Mouse (Mus musculus) heart, adult 2 months (tissue): Measurements from ENCODE around the gene Shtn1. TPM values are rescaled to one million over a fixed set of nuclear protein-coding genes. Genes with fewer than 3 reads are reported as not detected.

Experiments used
- DNase-seq, 2 experiments: peaks; one replicate each; pipeline ENCODE4 v3.0.0; 2021
- H3K27ac ChIP-seq: fragments of 200-600 bp; 2 replicates; pipeline ENCODE4 v1.8.1; 2022
- H3K27me3 ChIP-seq: fragments of 200-500 bp; 2 replicates; pipeline ENCODE4 v1.6.1; 2012; ENCODE audit warnings: mild to moderate bottlenecking, low read length, inconsistent platforms, mixed read lengths; ENCODE audit not compliant: control insufficient read depth, insufficient read depth
- H3K36me3 ChIP-seq: fragments of 200-500 bp; 2 replicates; pipeline ENCODE4 v1.6.1; 2012; ENCODE audit warnings: low read length, inconsistent platforms; ENCODE audit not compliant: control insufficient read depth, insufficient read depth
- H3K4me1 ChIP-seq: fragments of 200-500 bp; 2 replicates; pipeline ENCODE4 v1.6.1; 2011; ENCODE audit warnings: low read length; ENCODE audit not compliant: control insufficient read depth, insufficient read depth
- H3K4me3 ChIP-seq: fragments of 200-600 bp; 2 replicates; pipeline ENCODE4 v1.8.1; 2022
- H3K79me2 ChIP-seq: fragments of 200-500 bp; replicated peaks from 2 replicates; pipeline ENCODE4 v1.6.1; 2012; ENCODE audit warnings: mild to moderate bottlenecking, inconsistent platforms, low read length, moderate library complexity, mixed read lengths; ENCODE audit not compliant: control insufficient read depth, insufficient read depth
- H3K9ac ChIP-seq: fragments of 200-500 bp; 2 replicates; pipeline ENCODE4 v1.6.1; 2012; ENCODE audit warnings: low read depth, mild to moderate bottlenecking, control low read depth, inconsistent platforms, low read length, mixed read lengths
- CTCF ChIP-seq: fragments of 200-600 bp; IDR thresholded peaks from 2 replicates; pipeline ENCODE4 v1.8.1; 2022; ENCODE audit warnings: antibody characterized with exemption, mild to moderate bottlenecking, moderate library complexity
- EP300 ChIP-seq: fragments of 200-500 bp; IDR thresholded peaks from 2 replicates; pipeline ENCODE4 v1.6.1; 2011; ENCODE audit warnings: low read depth, low read length, control low read depth; ENCODE audit not compliant: insufficient read depth
- POLR2A ChIP-seq: fragments of 200-500 bp; IDR thresholded peaks from 2 replicates; pipeline ENCODE4 v1.6.1; 2011; ENCODE audit warnings: mild to moderate bottlenecking, low read depth, low read length, control low read depth; ENCODE audit not compliant: insufficient read depth
- WGBS: fragments of 180-500 bp; shearing (Covaris S2); methylation state at CpG from one replicate; pipeline ENCODE4 v1.1.7; 2018; 5-methylcytosine and 5-hydroxymethylcytosine counted together
- intact Hi-C: fragments of 180-260 bp; cut with DNase I; formaldehyde crosslinking; loops from one replicate; pipeline ENCODE4 v1.15.1; 2025
- long read RNA-seq: library from polyadenylated mRNA; stranded (forward); transcript quantifications from one replicate; pipeline ENCODE4 v2.0.0, GENCODE M21; 2021
- polyA plus RNA-seq: library from polyadenylated mRNA; depleted of rRNA; stranded (reverse); fragments of >200 nt; gene quantifications from 2 replicates; pipeline ENCODE4 v1.2.3, GENCODE M21; 2012; rRNA removed
- total RNA-seq, 2 experiments: library from RNA; stranded (reverse); gene quantifications; 2 replicates each; pipeline ENCODE4 v1.2.3; 2021

The Shtn1 gene
- 1 to 10 TPM; 2.3 to 2.4 TPM for total RNA-seq
- 0.90 and 1.3 TPM in 2 replicates for polyA plus RNA-seq
- long read RNA-seq: 0 reads

DNA sequence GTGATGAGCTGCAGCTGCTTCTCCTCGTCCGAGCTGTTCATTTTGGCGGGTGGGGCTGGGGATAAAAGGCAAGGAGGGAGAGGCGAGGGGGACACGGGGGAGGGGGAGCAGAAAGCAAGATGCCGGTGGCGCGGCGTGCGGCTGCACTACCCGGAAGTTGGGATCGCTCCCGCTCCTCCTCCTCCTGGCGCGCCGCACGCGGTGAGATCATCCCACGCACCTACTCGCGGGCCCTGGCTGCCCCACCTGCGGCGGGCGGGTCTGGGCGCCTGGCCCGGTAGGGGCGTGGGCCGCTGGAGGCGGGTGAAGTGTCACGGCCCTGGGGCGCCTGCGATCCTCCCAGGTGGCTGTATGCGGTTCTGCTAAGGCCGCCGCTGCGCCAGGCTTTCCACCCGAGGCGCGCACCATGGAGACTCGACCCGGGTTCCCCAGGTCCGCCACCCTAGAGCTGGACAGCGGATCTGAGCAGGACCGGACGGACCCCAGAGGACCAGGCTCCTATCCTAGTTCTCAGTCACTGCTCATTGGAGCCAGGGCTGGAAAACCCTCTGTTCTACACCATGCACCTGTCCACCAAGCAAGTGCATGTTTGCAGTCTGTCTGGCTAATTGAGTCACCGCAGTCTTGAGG, at the start of gene Shtn1:
Gene Shtn1, minus strand, starts transcription at position 629 of the 630 bp plus-strand sequence.
- no peaks in the 10 kb centered on the region for H3K79me2 ChIP-seq
- peak within 1 kb of the TSS; percentile 51 for H3K4me3 ChIP-seq
- no peaks in the 10 kb centered on the region for H3K36me3 ChIP-seq
- no peaks in the 10 kb centered on the region for H3K4me1 ChIP-seq
- WGBS: under 1% methylated on average over 45 of the region's 46 CpGs
- intact Hi-C loops: no loop called here
- H3K27ac ChIP-seq: no peak within 1 kb of the TSS
- TF ChIP-seq POLR2A: no peak
- no peak for TF ChIP-seq CTCF
- TF ChIP-seq EP300: no peak
- DNase-seq: peak; percentile 60 to 67
- H3K9ac ChIP-seq: peak within 1 kb of the TSS; percentile 53
- peaks cover 3% of the 10 kb centered on the region; the same call in 1 of the 2 replicates for H3K27me3 ChIP-seq

DNA sequence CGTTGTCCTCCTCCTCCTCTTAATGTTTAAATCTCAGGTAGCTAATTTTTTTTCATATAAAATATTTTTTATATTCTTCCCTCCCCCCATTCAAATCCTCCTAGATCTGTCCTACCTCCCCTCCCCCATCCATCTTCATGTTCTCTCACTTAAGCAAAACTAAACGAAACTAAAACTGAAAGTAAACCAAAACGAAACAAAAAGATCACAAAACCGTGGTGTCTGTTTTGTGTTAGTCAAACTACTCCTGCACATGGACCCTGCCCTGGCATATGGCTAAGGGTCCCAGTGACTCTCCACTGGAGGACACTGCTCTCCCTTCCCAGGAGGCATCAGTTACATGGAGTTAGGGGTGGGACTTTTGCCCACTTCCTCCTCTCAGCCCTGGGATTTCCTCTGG, 38.3 kb upstream of the Shtn1 start:
- WGBS: 51% methylated on average over 4 of the region's 4 CpGs

DNA sequence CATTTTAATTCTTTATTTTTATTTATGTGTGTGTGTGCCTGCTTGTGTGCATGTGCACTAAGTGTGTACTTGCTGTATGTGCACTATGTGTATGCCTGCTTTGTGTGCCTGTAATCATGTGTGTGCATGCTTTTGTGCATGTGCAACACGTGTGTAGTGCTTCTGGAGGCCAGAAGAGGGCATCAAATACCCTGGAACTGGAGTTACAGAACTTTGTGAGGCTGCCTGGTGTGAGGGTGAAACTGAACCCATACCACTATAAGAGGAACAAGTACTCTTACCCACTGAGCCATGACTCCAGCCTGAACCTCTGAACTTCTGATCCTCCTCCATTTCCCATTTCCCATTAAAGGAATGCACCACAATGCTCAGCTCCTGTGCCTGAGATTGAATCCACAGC, 34.0 kb upstream of the Shtn1 start:
- H3K36me3 ChIP-seq: no peaks in the 10 kb centered on the region
- DNase-seq: no peak
- intact Hi-C loops: no loop called here
- no peaks in the 10 kb centered on the region for H3K79me2 ChIP-seq
- H3K9ac ChIP-seq: no peak overlapping the region
- no peaks in the 10 kb centered on the region for H3K4me1 ChIP-seq
- 38% methylated on average over 1 of the region's 1 CpGs for WGBS
- no peak overlapping the region for H3K27ac ChIP-seq
- no peak overlapping the region for H3K4me3 ChIP-seq
- TF ChIP-seq POLR2A: no peak
- TF ChIP-seq CTCF: no peak
- no peak for TF ChIP-seq EP300
- no peaks in the 10 kb centered on the region for H3K27me3 ChIP-seq

More for the DNA sequence above, 38.3 kb upstream of the Shtn1 start:
- H3K4me3 ChIP-seq: no peak overlapping the region
- no peak for DNase-seq
- H3K4me1 ChIP-seq: no peaks in the 10 kb centered on the region
- intact Hi-C loops: no loop called here
- H3K36me3 ChIP-seq: no peaks in the 10 kb centered on the region
- H3K27me3 ChIP-seq: no peaks in the 10 kb centered on the region
- H3K27ac ChIP-seq: no peak overlapping the region
- no peak overlapping the region for H3K9ac ChIP-seq
- H3K79me2 ChIP-seq: no peaks in the 10 kb centered on the region
- no peak for TF ChIP-seq POLR2A
- TF ChIP-seq EP300: no peak

DNA sequence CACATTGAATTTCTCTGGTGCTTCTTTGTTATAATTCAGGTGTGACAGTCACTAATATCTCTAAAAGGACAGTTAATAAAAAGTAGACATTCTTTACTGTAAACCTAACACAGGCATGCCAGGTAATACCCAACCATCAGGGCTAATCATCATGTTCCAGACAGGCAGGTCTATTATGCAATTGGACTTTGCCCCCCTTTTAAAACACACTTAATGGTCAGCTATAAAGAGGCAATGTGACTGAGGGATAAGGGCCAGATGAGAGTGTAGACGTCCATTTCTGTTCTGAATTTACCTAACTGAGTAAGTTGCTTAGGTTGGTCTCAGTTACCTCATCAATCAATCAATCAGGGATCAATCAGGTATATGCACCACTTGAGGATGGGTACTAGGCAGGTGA, 22.4 kb upstream of the Shtn1 start:
- no peak for DNase-seq
- Histone ChIP-seq H3K79me2 (no peaks in the 10 kb centered on the region), H3K4me3 (no peak overlapping the region), H3K36me3 (no peaks in the 10 kb centered on the region), H3K27ac (no peak overlapping the region), H3K27me3 (no peaks in the 10 kb centered on the region), H3K9ac (no peak overlapping the region), H3K4me1 (no peaks in the 10 kb centered on the region)
- TF ChIP-seq CTCF: no peak
- no peak for TF ChIP-seq POLR2A
- TF ChIP-seq EP300: no peak
- intact Hi-C loops: no loop called here
- WGBS: 43% methylated on average over 1 of the region's 1 CpGs

DNA sequence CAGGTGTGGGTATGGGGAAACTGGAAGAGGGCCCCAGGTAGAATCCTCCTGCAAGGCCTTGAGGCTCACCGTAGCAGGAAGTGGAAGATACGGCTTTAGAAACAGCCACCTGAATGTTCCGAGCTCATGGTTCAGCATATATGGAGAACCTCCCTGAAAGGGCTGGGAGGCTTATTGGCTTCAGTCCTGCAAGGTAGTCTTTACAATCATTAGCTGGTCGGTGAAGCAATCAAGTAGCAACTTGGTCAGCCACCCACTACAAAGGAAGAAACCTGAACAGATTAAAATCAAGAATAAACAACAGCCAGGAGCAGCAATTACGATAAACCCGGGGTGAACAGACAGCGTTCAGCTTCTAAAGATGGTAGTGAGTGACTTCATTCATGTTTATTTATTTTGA, 16.4 kb upstream of the Shtn1 start:
- TF ChIP-seq CTCF (no peak), POLR2A (no peak), EP300 (no peak)
- H3K79me2 ChIP-seq: no peaks in the 10 kb centered on the region
- no peak for DNase-seq
- WGBS: 83% methylated on average over 7 of the region's 7 CpGs
- H3K9ac ChIP-seq: no peak overlapping the region
- H3K36me3 ChIP-seq: no peaks in the 10 kb centered on the region
- no peaks in the 10 kb centered on the region for H3K27me3 ChIP-seq
- H3K4me1 ChIP-seq: no peaks in the 10 kb centered on the region
- intact Hi-C loops: no loop called here
- no peak overlapping the region for H3K4me3 ChIP-seq
- no peak overlapping the region for H3K27ac ChIP-seq

- intact Hi-C loops: no loop called here
- H3K27me3 ChIP-seq: no peaks in the 10 kb centered on the region
These were observed 14.4 kb upstream of the Shtn1 start for GRCm38 (mm10) chr19:59090337-59090736.

More at GRCm38 (mm10) chr19:59090337-59090736, 14.4 kb upstream of the Shtn1 start:
- 26% methylated on average over 1 of the region's 1 CpGs for WGBS
- H3K4me1 ChIP-seq: no peaks in the 10 kb centered on the region
- no peaks in the 10 kb centered on the region for H3K79me2 ChIP-seq
- DNase-seq: no peak
- H3K9ac ChIP-seq: no peak overlapping the region
- TF ChIP-seq EP300 (no peak), CTCF (no peak), POLR2A (no peak)
- no peaks in the 10 kb centered on the region for H3K36me3 ChIP-seq
- H3K4me3 ChIP-seq: no peak overlapping the region
- no peak overlapping the region for H3K27ac ChIP-seq
